Comparison of ENCODE assay signal across 11 mouse cellular contexts in the genomic region with DNA sequence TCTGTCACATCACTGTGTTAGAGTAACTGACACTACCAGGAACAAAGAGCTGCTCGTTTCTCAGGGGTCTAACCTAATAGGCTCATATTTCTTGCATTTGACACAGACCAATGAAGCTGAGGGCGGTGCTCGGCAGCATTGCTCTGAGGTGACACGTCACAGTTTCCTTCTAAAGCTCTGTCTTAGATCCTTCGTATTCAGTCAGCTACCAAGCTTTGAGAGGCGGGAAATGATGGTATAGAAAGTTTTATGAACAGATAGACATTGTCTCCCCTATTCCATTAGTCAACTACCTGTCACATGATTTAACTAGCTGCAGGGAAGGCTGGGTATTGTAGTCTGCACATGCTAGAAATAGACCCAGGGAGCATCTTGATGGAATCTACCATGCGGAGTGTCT.
DNase-seq lines count a peak whose midpoint lies in the region; ATAC-seq lines count a peak whose summit lies in the region.
"Had no signal": no experiment of that assay in that cellular context is flagged by ENCODE, and none has a peak within 500 bp of the region (broad histone marks: within the 10 kb centered on the region; RNA-seq: fewer than 3 reads in every experiment).

No protein-coding gene starts in this region.

- H3K27me3 ChIP-seq in heart, embryonic 14.5 days (ENCODE audit: control insufficient read depth, insufficient read depth, low read length) = no peaks in the 10 kb centered on the region
- H3K27me3 ChIP-seq in midbrain, embryonic 15.5 days (replicated peaks) = 0 out of 2 replicates have a peak, but pooled peaks cover 4% of the 10 kb centered on the region
- no peaks in the 10 kb centered on the region for H3K27me3 ChIP-seq in midbrain, embryonic 14.5 days (ENCODE audit: control insufficient read depth, insufficient read depth, low read length)
- no peaks in the 10 kb centered on the region; the same call in 1 of the 2 replicates for H3K27me3 ChIP-seq in forebrain, embryonic 16.5 days (replicated peaks; ENCODE audit: control insufficient read depth, insufficient read depth, low read length)
- H3K27me3 ChIP-seq in splenic B cell, adult 2 months (ENCODE audit: control insufficient read depth, insufficient read depth, low read length, poor library complexity, severe bottlenecking) = no peaks in the 10 kb centered on the region

- H3K9ac ChIP-seq in heart, embryonic 14.5 days (ENCODE audit: low read length) = no peak overlapping the region
- H3K9ac ChIP-seq in midbrain, embryonic 15.5 days = no peak overlapping the region
- no peak overlapping the region for H3K9ac ChIP-seq in midbrain, embryonic 14.5 days (replicated peaks; ENCODE audit: low read length)
- H3K9ac ChIP-seq in forebrain, embryonic 16.5 days (replicated peaks; ENCODE audit: low read depth, low read length) = no peak overlapping the region

- H3K9me3 ChIP-seq in heart, embryonic 14.5 days (ENCODE audit: control insufficient read depth, low read length) = no peaks in the 10 kb centered on the region
- H3K9me3 ChIP-seq in midbrain, embryonic 15.5 days = no peaks in the 10 kb centered on the region
- H3K9me3 ChIP-seq in midbrain, embryonic 14.5 days (ENCODE audit: control insufficient read depth, low read length) = no peaks in the 10 kb centered on the region
- no peaks in the 10 kb centered on the region for H3K9me3 ChIP-seq in forebrain, embryonic 16.5 days (ENCODE audit: control insufficient read depth, low read length)

- peak overlapping the region; percentile 6 to 32; a peak in 3 of 4 replicates for H3K4me3 ChIP-seq in heart, embryonic 14.5 days (ENCODE audit: control insufficient read depth in 1 of 2, insufficient read depth in 1 of 2, low read depth in 1 of 2, low read length in 2 of 2)
- no peak overlapping the region for H3K4me3 ChIP-seq in midbrain, embryonic 15.5 days
- no peak overlapping the region for H3K4me3 ChIP-seq in midbrain, embryonic 14.5 days (replicated peaks; ENCODE audit: low read depth, low read length)
- H3K4me3 ChIP-seq in forebrain, embryonic 16.5 days (replicated peaks; ENCODE audit: low read length) = no peak overlapping the region

- no peaks in the 10 kb centered on the region for H3K36me3 ChIP-seq in heart, embryonic 14.5 days (ENCODE audit: control insufficient read depth, insufficient read depth, low read length)
- H3K36me3 ChIP-seq in midbrain, embryonic 15.5 days (replicated peaks) = no peaks in the 10 kb centered on the region
- no peaks in the 10 kb centered on the region for H3K36me3 ChIP-seq in midbrain, embryonic 14.5 days (ENCODE audit: control insufficient read depth, insufficient read depth, low read length)
- H3K36me3 ChIP-seq in forebrain, embryonic 16.5 days (ENCODE audit: control insufficient read depth, insufficient read depth) = no peaks in the 10 kb centered on the region
- H3K36me3 ChIP-seq in splenic B cell, adult 2 months (ENCODE audit: control insufficient read depth, insufficient read depth, low read length, poor library complexity, severe bottlenecking) = no peaks in the 10 kb centered on the region

- ATAC-seq in heart, embryonic 14.5 days (ENCODE audit: insufficient number of reproducible peaks, insufficient read depth, low FRiP score, low read depth) = no peak
- 0 out of 2 replicates have a peak, but pooled peaks have one; percentile 56 for ATAC-seq in midbrain, embryonic 15.5 days (replicated peaks)
- no peak for ATAC-seq in midbrain, embryonic 14.5 days (ENCODE audit: low FRiP score, low TSS enrichment)
- ATAC-seq in forebrain, embryonic 16.5 days = peak; percentile 82

- peak overlapping the region; percentile 24 for H3K4me2 ChIP-seq in heart, embryonic 14.5 days (ENCODE audit: low read length)
- no peak overlapping the region for H3K4me2 ChIP-seq in midbrain, embryonic 15.5 days
- H3K4me2 ChIP-seq in midbrain, embryonic 14.5 days (ENCODE audit: low read length) = no peak overlapping the region
- H3K4me2 ChIP-seq in forebrain, embryonic 16.5 days (ENCODE audit: low read length) = no peak overlapping the region

- no peak overlapping the region for H3K27ac ChIP-seq in heart, embryonic 14.5 days (replicated peaks in 1 of 2; ENCODE audit: control insufficient read depth in 1 of 2, insufficient read depth in 1 of 2, low read depth in 2 of 2, low read length in 2 of 2)
- no peak overlapping the region for H3K27ac ChIP-seq in midbrain, embryonic 15.5 days
- H3K27ac ChIP-seq in midbrain, embryonic 14.5 days (replicated peaks; ENCODE audit: low read depth, low read length) = no peak overlapping the region
- no peak overlapping the region for H3K27ac ChIP-seq in forebrain, embryonic 16.5 days (ENCODE audit: low read length)
- H3K27ac ChIP-seq: macrophage had no signal

- intact Hi-C loops in heart, postnatal 14 days (cut with DNase I) = no loop called here
- intact Hi-C loops in left cerebral cortex, postnatal 4 days (cut with DNase I) = no loop called here

- 43% methylated on average over 7 of the region's 7 CpGs for WGBS in heart, embryonic 14.5 days
- 61% methylated on average over 7 of the region's 7 CpGs for WGBS in midbrain, embryonic 15.5 days
- WGBS in midbrain, embryonic 14.5 days = 67% methylated on average over 7 of the region's 7 CpGs
- 61% methylated on average over 7 of the region's 7 CpGs for WGBS in forebrain, embryonic 16.5 days

- no peak for DNase-seq in heart, postnatal 14 days
- DNase-seq in midbrain, embryonic 14.5 days = no peak
- peak; percentile 13 for DNase-seq in splenic B cell, adult 2 months (ENCODE audit: low read depth, low spot score)
- DNase-seq in left cerebral cortex, adult 8-10 months (ENCODE audit: low spot score in 2 of 2) = no peak
- DNase-seq in left cerebral cortex, postnatal 4 days = no peak
- DNase-seq: retina, postnatal 1 day; thymus, postnatal 25 days had no signal

- no peaks in the 10 kb centered on the region for H3K4me1 ChIP-seq in heart, embryonic 14.5 days (ENCODE audit: control insufficient read depth in 2 of 2, insufficient read depth in 2 of 2, low read length in 2 of 2)
- no peaks in the 10 kb centered on the region for H3K4me1 ChIP-seq in midbrain, embryonic 15.5 days
- H3K4me1 ChIP-seq in midbrain, embryonic 14.5 days (ENCODE audit: control insufficient read depth, insufficient read depth, low read length) = no peaks in the 10 kb centered on the region
- H3K4me1 ChIP-seq in forebrain, embryonic 16.5 days (replicated peaks; ENCODE audit: control insufficient read depth, insufficient read depth, low read length) = no peaks in the 10 kb centered on the region

Comparison
In these comparisons a context has a peak if more than half of its experiments do, and no peak if none do; other contexts are left out.
1. ATAC-seq: peak in midbrain, embryonic 15.5 days (single experiment) and forebrain, embryonic 16.5 days (single experiment); none in heart, embryonic 14.5 days (single experiment) and midbrain, embryonic 14.5 days (single experiment).
2. H3K4me3 ChIP-seq: peak in heart, embryonic 14.5 days (2 of 2); none in midbrain, embryonic 15.5 days (single experiment), midbrain, embryonic 14.5 days (single experiment) and forebrain, embryonic 16.5 days (single experiment).